Mouse (Mus musculus) common myeloid progenitor, adult 5-6 weeks (primary cell): ENCODE measurements around the gene Gm10961. TPM values are rescaled to one million over a fixed set of nuclear protein-coding genes. Genes with fewer than 3 reads are reported as not detected.
A peak's percentile ranks its signal among the peaks of the same experiment; 100 is the strongest.
"Not testable (repeated sequence)": the region's sequence is repeated elsewhere in the genome, so short reads cannot be mapped to it uniquely, and the experiment has no call there.

Experiments used
- ATAC-seq: replicated peaks from 2 replicates; pipeline ENCODE4 v1.8.0; 2016; ENCODE audit warnings: low read depth, mild to moderate bottlenecking, moderate TSS enrichment, inconsistent platforms; ENCODE audit not compliant: poor library complexity, severe bottlenecking
- total RNA-seq: library from RNA; stranded (forward); fragments of 200-1000, 187-1606 nt; gene quantifications from 2 replicates; pipeline ENCODE4 v1.2.3, GENCODE M21; 2017

The Gm10961 gene
- total RNA-seq, 1 experiment from 2014 or later: not detected

GRCm38 (mm10) chr3:107611394-107611793, 19.7 kb upstream of the Gm10961 start:
- ATAC-seq: no peak

- ATAC-seq: peak; percentile 84
These were observed 18.1 kb upstream of the Gm10961 start for GRCm38 (mm10) chr3:107612902-107613525.

GRCm38 (mm10) chr3:107617800-107618199, 13.3 kb upstream of the Gm10961 start:
- ATAC-seq: no peak

- ATAC-seq: no peak
These were observed 11.2 kb upstream of the Gm10961 start for GRCm38 (mm10) chr3:107619911-107620310.

- ATAC-seq: no peak
These were observed 9.6 kb upstream of the Gm10961 start for GRCm38 (mm10) chr3:107621286-107622075.

- ATAC-seq: no peak
These were observed 8.6 kb upstream of the Gm10961 start for GRCm38 (mm10) chr3:107622537-107622936.

GRCm38 (mm10) chr3:107624424-107624823, 6.7 kb upstream of the Gm10961 start:
- ATAC-seq: no peak

GRCm38 (mm10) chr3:107625536-107625935, 5.6 kb upstream of the Gm10961 start:
- no peak for ATAC-seq

- ATAC-seq: no peak
These were observed 4.4 kb upstream of the Gm10961 start for GRCm38 (mm10) chr3:107626751-107627150.

GRCm38 (mm10) chr3:107627641-107628040, 3.5 kb upstream of the Gm10961 start:
- no peak for ATAC-seq

GRCm38 (mm10) chr3:107628551-107628950, 2.6 kb upstream of the Gm10961 start:
- no peak for ATAC-seq

- ATAC-seq: no peak
These were observed 1.7 kb upstream of the Gm10961 start for GRCm38 (mm10) chr3:107629411-107629810.

GRCm38 (mm10) chr3:107631523-107631958, 419 bp downstream of the Gm10961 start, which contains the start of gene Strip1:
Strip1 (minus strand) TSS chr3:107631694.
- peak; percentile 95 for ATAC-seq

GRCm38 (mm10) chr3:107632786-107633185, 1.7 kb downstream of the Gm10961 start:
- ATAC-seq: no peak

- ATAC-seq: no peak
These were observed 2.8 kb downstream of the Gm10961 start for GRCm38 (mm10) chr3:107633906-107634305.

GRCm38 (mm10) chr3:107635836-107636235, 4.7 kb downstream of the Gm10961 start:
- no peak for ATAC-seq

GRCm38 (mm10) chr3:107636236-107636635, 5.1 kb downstream of the Gm10961 start:
- ATAC-seq: no peak

GRCm38 (mm10) chr3:107637606-107638172, 6.6 kb downstream of the Gm10961 start:
- peak; percentile 93 for ATAC-seq

GRCm38 (mm10) chr3:107646947-107647346, 15.8 kb downstream of the Gm10961 start:
- ATAC-seq: no peak

GRCm38 (mm10) chr3:107650276-107650675, 19.2 kb downstream of the Gm10961 start:
- ATAC-seq: not testable (repeated sequence)

- ATAC-seq: no peak
These were observed 21.8 kb downstream of the Gm10961 start for GRCm38 (mm10) chr3:107652968-107653367.
